Mouse (Mus musculus) liver, embryonic 12.5 days (tissue): Measurements from ENCODE around the gene Fam214a. TPM values are rescaled to one million over a fixed set of nuclear protein-coding genes. Genes with fewer than 3 reads are reported as not detected.

Source experiments
- ATAC-seq: fragments of 200-750 bp; cut with Nextera tagmentation; 2 replicates; pipeline ENCODE4 v1.8.0; 2017; ENCODE audit warnings: moderate number of reproducible peaks, mild to moderate bottlenecking, moderate library complexity
- H3K27ac ChIP-seq: fragments of 300-500 bp; sonication (generic); 2 replicates; pipeline ENCODE4 v1.5.1; 2016; ENCODE audit warnings: mild to moderate bottlenecking
- H3K27me3 ChIP-seq: fragments of 300-500 bp; sonication (generic); replicated peaks from 2 replicates; pipeline ENCODE4 v1.6.1; 2016; ENCODE audit warnings: mild to moderate bottlenecking, moderate library complexity
- H3K36me3 ChIP-seq: fragments of 300-500 bp; sonication (generic); 2 replicates; pipeline ENCODE4 v1.6.1; 2016; ENCODE audit warnings: mild to moderate bottlenecking, moderate library complexity
- H3K4me1 ChIP-seq: fragments of 300-500 bp; sonication (generic); 2 replicates; pipeline ENCODE4 v1.6.1; 2016
- H3K4me2 ChIP-seq: fragments of 300-500 bp; sonication (generic); 2 replicates; pipeline ENCODE4 v1.6.1; 2016; ENCODE audit warnings: mild to moderate bottlenecking, moderate library complexity
- H3K4me3 ChIP-seq: fragments of 300-500 bp; sonication (generic); 2 replicates; pipeline ENCODE4 v1.5.1; 2016; ENCODE audit warnings: mild to moderate bottlenecking, moderate library complexity
- H3K9ac ChIP-seq: fragments of 300-500 bp; sonication (generic); 2 replicates; pipeline ENCODE4 v1.6.1; 2016; ENCODE audit warnings: mild to moderate bottlenecking, moderate library complexity
- H3K9me3 ChIP-seq: fragments of 300-500 bp; sonication (generic); replicated peaks from 2 replicates; pipeline ENCODE4 v1.6.1; 2016; ENCODE audit warnings: mild to moderate bottlenecking, moderate library complexity
- WGBS: fragments of 180-500 bp; shearing (Covaris S2); methylation state at CpG from one replicate; pipeline ENCODE4 v1.1.7; 2016; ENCODE audit not compliant: insufficient replicate concordance; 5-methylcytosine and 5-hydroxymethylcytosine counted together
- polyA plus RNA-seq: library from polyadenylated mRNA; unstranded; fragments of >200 nt; fragmentation: Nextera tagmentation; extraction: Ambion mirVana; gene quantifications from 2 replicates; pipeline ENCODE4 v1.2.1, GENCODE M21; 2016

Fam214a gene
- polyA plus RNA-seq, 1 experiment from 2014 or later = 1.8 TPM

GRCm38 (mm10) chr9:75040566-75040965, 87.9 kb downstream of the Fam214a start:
- Histone ChIP-seq H3K27ac (no peak overlapping the region), H3K36me3 (peaks cover 36% of the 10 kb centered on the region), H3K4me2 (no peak overlapping the region), H3K9me3 (no peaks in the 10 kb centered on the region), H3K4me1 (peaks cover 40% of the 10 kb centered on the region), H3K27me3 (no peaks in the 10 kb centered on the region), H3K4me3 (no peak overlapping the region), H3K9ac (no peak overlapping the region)
- 71% methylated on average over 2 of the region's 2 CpGs for WGBS
- ATAC-seq = no peak

GRCm38 (mm10) chr9:75041840-75042525, 89.3 kb downstream of the Fam214a start:
- Histone ChIP-seq H3K4me3 (no peak overlapping the region), H3K4me2 (no peak overlapping the region), H3K9me3 (no peaks in the 10 kb centered on the region), H3K9ac (no peak overlapping the region), H3K27me3 (no peaks in the 10 kb centered on the region), H3K36me3 (peaks cover 48% of the 10 kb centered on the region), H3K27ac (no peak overlapping the region), H3K4me1 (peaks cover 37% of the 10 kb centered on the region)
- WGBS = 73% methylated on average over 2 of the region's 2 CpGs
- no peak for ATAC-seq

- H3K9ac ChIP-seq = no peak overlapping the region
- no peaks in the 10 kb centered on the region for H3K9me3 ChIP-seq
- ATAC-seq = no peak
- no peak overlapping the region for H3K27ac ChIP-seq
- 76% methylated on average over 2 of the region's 2 CpGs for WGBS
- H3K36me3 ChIP-seq = peaks cover 53% of the 10 kb centered on the region
- no peak overlapping the region for H3K4me3 ChIP-seq
- no peak overlapping the region for H3K4me2 ChIP-seq
- peaks cover 31% of the 10 kb centered on the region for H3K4me1 ChIP-seq
- no peaks in the 10 kb centered on the region for H3K27me3 ChIP-seq
These were observed 90.5 kb downstream of the Fam214a start for GRCm38 (mm10) chr9:75043191-75043590.

- Histone ChIP-seq H3K4me1 (peaks cover 10% of the 10 kb centered on the region; the same call in 1 of the 2 replicates), H3K27me3 (no peaks in the 10 kb centered on the region), H3K9ac (no peak overlapping the region), H3K9me3 (no peaks in the 10 kb centered on the region), H3K4me3 (no peak overlapping the region), H3K27ac (no peak overlapping the region), H3K36me3 (peaks cover 40% of the 10 kb centered on the region), H3K4me2 (no peak overlapping the region)
- no peak for ATAC-seq
These were observed 94.4 kb downstream of the Fam214a start for GRCm38 (mm10) chr9:75047079-75047478.

- Histone ChIP-seq H3K27me3 (no peaks in the 10 kb centered on the region), H3K4me3 (no peak overlapping the region), H3K9me3 (no peaks in the 10 kb centered on the region), H3K4me1 (peaks cover 10% of the 10 kb centered on the region; the same call in 1 of the 2 replicates), H3K9ac (no peak overlapping the region), H3K27ac (no peak overlapping the region), H3K36me3 (peaks cover 30% of the 10 kb centered on the region), H3K4me2 (no peak overlapping the region)
- ATAC-seq = no peak
- WGBS = 64% methylated on average over 3 of the region's 3 CpGs
These were observed 96.4 kb downstream of the Fam214a start for GRCm38 (mm10) chr9:75049100-75049499.

GRCm38 (mm10) chr9:75050003-75050402, 97.3 kb downstream of the Fam214a start:
- ATAC-seq = no peak
- 30% methylated on average over 3 of the region's 3 CpGs for WGBS
- H3K4me1 ChIP-seq = peaks cover 5% of the 10 kb centered on the region; the same call in 1 of the 2 replicates

GRCm38 (mm10) chr9:75051841-75052240, 99.2 kb downstream of the Fam214a start:
- H3K9me3 ChIP-seq = no peaks in the 10 kb centered on the region
- no peaks in the 10 kb centered on the region for H3K4me1 ChIP-seq
- WGBS = 76% methylated on average over 4 of the region's 4 CpGs
- H3K36me3 ChIP-seq = peaks cover 29% of the 10 kb centered on the region
- H3K9ac ChIP-seq = no peak overlapping the region
- no peak overlapping the region for H3K27ac ChIP-seq
- H3K27me3 ChIP-seq = no peaks in the 10 kb centered on the region
- H3K4me3 ChIP-seq = no peak overlapping the region
- ATAC-seq = no peak
- no peak overlapping the region for H3K4me2 ChIP-seq

More at GRCm38 (mm10) chr9:75050003-75050402, 97.3 kb downstream of the Fam214a start:
- Histone ChIP-seq H3K4me2 (no peak overlapping the region), H3K27me3 (no peaks in the 10 kb centered on the region), H3K36me3 (peaks cover 33% of the 10 kb centered on the region), H3K27ac (no peak overlapping the region), H3K4me3 (no peak overlapping the region), H3K9me3 (no peaks in the 10 kb centered on the region), H3K9ac (no peak overlapping the region)

- H3K4me2 ChIP-seq = no peak overlapping the region
- no peaks in the 10 kb centered on the region for H3K9me3 ChIP-seq
- no peaks in the 10 kb centered on the region for H3K4me1 ChIP-seq
- no peak overlapping the region for H3K4me3 ChIP-seq
- H3K9ac ChIP-seq = no peak overlapping the region
- WGBS = 83% methylated on average over 5 of the region's 5 CpGs
- H3K27ac ChIP-seq = no peak overlapping the region
- ATAC-seq = no peak
- no peaks in the 10 kb centered on the region for H3K27me3 ChIP-seq
- peaks cover 52% of the 10 kb centered on the region for H3K36me3 ChIP-seq
These were observed 102.4 kb downstream of the Fam214a start for GRCm38 (mm10) chr9:75055046-75055445.

GRCm38 (mm10) chr9:75064678-75065331, 112.1 kb downstream of the Fam214a start:
- no peak for ATAC-seq
- Histone ChIP-seq H3K36me3 (peaks cover 4% of the 10 kb centered on the region), H3K4me1 (no peaks in the 10 kb centered on the region), H3K27me3 (peaks cover 6% of the 10 kb centered on the region), H3K9ac (no peak overlapping the region), H3K27ac (no peak overlapping the region), H3K4me2 (no peak overlapping the region), H3K9me3 (no peaks in the 10 kb centered on the region), H3K4me3 (no peak overlapping the region)
- 67% methylated on average over 9 of the region's 9 CpGs for WGBS

- Histone ChIP-seq H3K36me3 (no peaks in the 10 kb centered on the region), H3K9me3 (no peaks in the 10 kb centered on the region), H3K27me3 (peaks cover 38% of the 10 kb centered on the region), H3K27ac (peak within 1 kb of the TSS; percentile 62), H3K9ac (peak within 1 kb of the TSS; percentile 74), H3K4me3 (peak within 1 kb of the TSS; percentile 67), H3K4me1 (peaks cover 20% of the 10 kb centered on the region), H3K4me2 (peak within 1 kb of the TSS; percentile 95)
- ATAC-seq = no peak
- 22% methylated on average over 23 of the region's 23 CpGs for WGBS
These were observed 117.9 kb downstream of the Fam214a start, which contains the start of gene Myo5a for GRCm38 (mm10) chr9:75070457-75071028. Gene Myo5a (plus strand): TSS chr9:75071015.

- Histone ChIP-seq H3K9me3 (no peaks in the 10 kb centered on the region), H3K4me1 (peaks cover 20% of the 10 kb centered on the region), H3K4me3 (peak overlapping the region; percentile 67), H3K27ac (peak overlapping the region; percentile 62), H3K27me3 (peaks cover 38% of the 10 kb centered on the region), H3K4me2 (peak overlapping the region; percentile 95), H3K9ac (peak overlapping the region; percentile 74), H3K36me3 (no peaks in the 10 kb centered on the region)
- ATAC-seq = peak; percentile 99
- WGBS = under 1% methylated on average over 69 of the region's 92 CpGs
These were observed 118.5 kb downstream of the Fam214a start for GRCm38 (mm10) chr9:75071029-75071705.
